Mouse (Mus musculus) heart, embryonic 13.5 days (tissue): ENCODE data around the gene Cox19. TPM values are rescaled to one million over a fixed set of nuclear protein-coding genes. Genes with fewer than 3 reads are reported as not detected.

Experiments used
- ATAC-seq: fragments of 200-750 bp; cut with Nextera tagmentation; 2 replicates; pipeline ENCODE4 v1.8.0; 2017; ENCODE audit warnings: moderate TSS enrichment; ENCODE audit not compliant: insufficient number of reproducible peaks, low FRiP score, low TSS enrichment; ENCODE audit errors: extremely low read depth
- H3K27ac ChIP-seq: fragments of 300-500 bp; sonication (generic); replicated peaks from 2 replicates; pipeline ENCODE4 v1.5.1; 2015; ENCODE audit warnings: moderate library complexity, mild to moderate bottlenecking, inconsistent platforms
- H3K27me3 ChIP-seq: fragments of 300-500 bp; sonication (generic); replicated peaks from 2 replicates; pipeline ENCODE4 v1.6.1; 2015; ENCODE audit warnings: mild to moderate bottlenecking, inconsistent platforms
- H3K36me3 ChIP-seq: fragments of 300-500 bp; sonication (generic); 2 replicates; pipeline ENCODE4 v1.6.1; 2015; ENCODE audit warnings: mild to moderate bottlenecking, inconsistent platforms
- H3K4me1 ChIP-seq: fragments of 300-500 bp; sonication (generic); 2 replicates; pipeline ENCODE4 v1.6.1; 2015; ENCODE audit warnings: inconsistent platforms
- H3K4me2 ChIP-seq: fragments of 300-500 bp; sonication (generic); 2 replicates; pipeline ENCODE4 v1.6.1; 2015; ENCODE audit warnings: inconsistent platforms, mild to moderate bottlenecking, moderate library complexity
- H3K4me3 ChIP-seq: fragments of 300-500 bp; sonication (generic); 2 replicates; pipeline ENCODE4 v1.5.1; 2015; ENCODE audit warnings: moderate library complexity, mild to moderate bottlenecking, inconsistent platforms
- H3K9ac ChIP-seq: fragments of 300-500 bp; sonication (generic); 2 replicates; pipeline ENCODE4 v1.6.1; 2015; ENCODE audit warnings: inconsistent platforms, mild to moderate bottlenecking, moderate library complexity
- H3K9me3 ChIP-seq: fragments of 300-500 bp; sonication (generic); 2 replicates; pipeline ENCODE4 v1.6.1; 2016; ENCODE audit warnings: inconsistent platforms
- WGBS: fragments of 180-500 bp; shearing (Covaris S2); methylation state at CpG from one replicate; pipeline ENCODE4 v1.1.7; 2015; ENCODE audit warnings: mixed read lengths; 5-methylcytosine and 5-hydroxymethylcytosine counted together
- microRNA counts: library from miRNA; unstranded; fragments of <30 nt; microRNA quantifications from one replicate; lab custom pipeline; 2016
- microRNA-seq: library from miRNA; unstranded; fragments of <30 nt; microRNA quantifications from one replicate; pipeline ENCODE4, GENCODE M21; 2016
- polyA plus RNA-seq: library from polyadenylated mRNA; unstranded; fragments of >200 nt; fragmentation: Nextera tagmentation; extraction: Ambion mirVana; gene quantifications from 2 replicates; pipeline ENCODE4 v1.2.1, GENCODE M21; 2015

Cox19 gene
- polyA plus RNA-seq, 1 experiment from 2014 or later: 68.4 TPM

DNA sequence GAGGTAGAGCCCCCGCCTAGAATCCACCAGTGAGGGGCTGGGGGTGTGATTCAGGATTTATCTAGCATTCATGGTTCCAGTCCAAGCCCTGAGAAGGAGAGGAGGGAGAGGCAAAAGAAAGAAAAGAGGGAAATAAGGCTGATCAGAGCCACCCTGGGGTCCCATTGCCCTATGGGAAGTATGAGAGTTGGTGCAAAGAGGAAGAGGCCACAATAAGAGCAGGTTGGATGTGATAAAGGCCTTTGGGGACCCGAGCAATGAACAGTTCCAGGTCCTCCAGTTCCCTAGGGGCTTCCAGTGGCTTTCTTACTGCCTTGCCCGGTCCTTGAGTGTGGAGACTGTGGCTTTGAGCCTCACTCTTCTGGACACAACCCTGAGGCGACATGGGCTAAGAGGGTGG lies 63.4 kb downstream of the Cox19 start:
- no peak overlapping the region for H3K9ac ChIP-seq
- no peak overlapping the region for H3K4me2 ChIP-seq
- H3K4me3 ChIP-seq: no peak overlapping the region
- no peak overlapping the region for H3K27ac ChIP-seq
- ATAC-seq: no peak
- 80% methylated on average over 4 of the region's 4 CpGs for WGBS
- H3K36me3 ChIP-seq: no peaks in the 10 kb centered on the region
- no peaks in the 10 kb centered on the region for H3K9me3 ChIP-seq
- no peaks in the 10 kb centered on the region for H3K27me3 ChIP-seq
- H3K4me1 ChIP-seq: peaks cover 21% of the 10 kb centered on the region

DNA sequence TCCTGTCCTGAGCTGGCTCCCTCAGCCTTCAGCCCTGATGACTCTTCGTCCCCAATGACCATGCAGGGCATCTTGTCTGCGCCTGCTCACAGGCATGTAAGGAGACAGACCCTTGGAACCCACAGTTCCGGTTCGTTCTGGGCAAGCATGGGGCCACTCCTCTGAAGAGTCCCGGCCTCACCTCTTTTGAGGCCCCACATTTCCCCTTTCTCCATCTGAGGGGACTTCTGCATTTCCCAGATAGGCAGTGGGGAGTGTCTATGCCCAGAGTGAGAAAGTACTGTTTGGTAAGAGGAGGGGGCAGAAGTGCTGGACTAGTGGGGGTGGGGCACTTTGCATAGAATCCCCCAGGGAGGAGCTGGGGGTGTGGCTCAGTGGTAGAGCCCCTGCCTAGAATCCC lies 64.1 kb downstream of the Cox19 start:
- H3K36me3 ChIP-seq: no peaks in the 10 kb centered on the region
- no peaks in the 10 kb centered on the region for H3K27me3 ChIP-seq
- H3K4me3 ChIP-seq: no peak overlapping the region
- WGBS: 75% methylated on average over 5 of the region's 5 CpGs
- H3K9ac ChIP-seq: no peak overlapping the region; the same call in 1 of the 2 replicates
- H3K4me1 ChIP-seq: peaks cover 26% of the 10 kb centered on the region
- no peak overlapping the region for H3K27ac ChIP-seq
- H3K4me2 ChIP-seq: no peak overlapping the region
- no peak for ATAC-seq
- no peaks in the 10 kb centered on the region for H3K9me3 ChIP-seq

MicroRNAs encoded within 50 kb of the gene (microRNA counts, 519-probe panel; counts per million panel counts)
- microRNA mmu-miR-339-3p (lab: Ali Mortazavi, UCI): 209 counts per million, percentile 61 among the panel's probes with 10 or more counts
- microRNA mmu-miR-339-5p (lab: Ali Mortazavi, UCI): 209 counts per million, percentile 61 among the panel's probes with 10 or more counts

Small RNA genes lying within 50 kb of the gene (microRNA-seq; reads per million reads assigned to microRNA genes)
- gene Mir339: 483 reads per million, percentile 74 among the genes with 10 or more reads in this experiment

Other genes with a start within 250 kb of the Cox19 start
- 9.4 and 11.5 TPM in 2 replicates for gene Prkar1b, start 201.4 kb downstream of the Cox19 start, polyA plus RNA-seq
- 5.6 and 5.8 TPM in 2 replicates for gene Dnaaf5, start 201.2 kb downstream of the Cox19 start, polyA plus RNA-seq
- 31.2 and 32.9 TPM in 2 replicates for gene Sun1, start 150.8 kb downstream of the Cox19 start, polyA plus RNA-seq
- gene Get4, start 99.1 kb downstream of the Cox19 start, polyA plus RNA-seq: 127 and 149 TPM in 2 replicates
- gene Adap1, start 25.8 kb downstream of the Cox19 start, polyA plus RNA-seq: 0.70 and 1.0 TPM in 2 replicates
- gene Cyp2w1, start 1.2 kb upstream of the Cox19 start, polyA plus RNA-seq: not detected in 2 replicates
- 7.0 and 8.8 TPM in 2 replicates for gene Gpr146, start 26.3 kb upstream of the Cox19 start, polyA plus RNA-seq
- gene C130050O18Rik, start 53.9 kb upstream of the Cox19 start, polyA plus RNA-seq: 0.24 and 0.34 TPM in 2 replicates
- 0.90 and 1.2 TPM in 2 replicates for gene Gper1, start 71.7 kb upstream of the Cox19 start, polyA plus RNA-seq
- gene 3110082I17Rik, start 109.1 kb upstream of the Cox19 start, polyA plus RNA-seq: 21.4 and 22.4 TPM in 2 replicates
- gene Zfand2a, start 133.1 kb upstream of the Cox19 start, polyA plus RNA-seq: 8.2 and 10.1 TPM in 2 replicates
- not detected in 2 replicates for gene Uncx, start 192.1 kb upstream of the Cox19 start, polyA plus RNA-seq